Mouse (Mus musculus): ENCODE measurements around the gene Sbds.

- TF ChIP-seq CTCF (IDR thresholded peaks at IDR 0.05; ENCODE audit: borderline replicate concordance, control insufficient read depth, extremely low read depth, insufficient read depth, low read length, poor library complexity) (no peak), POLR2A (IDR thresholded peaks at IDR 0.05; ENCODE audit: control insufficient read depth, extremely low read depth, insufficient read depth, low read length, poor library complexity) (no peak)
Measured at GRCm38 (mm10) chr5:130267316-130267715, 12.0 kb upstream of the Sbds start.

Measured in thymus, adult 2 months (tissue).